Mouse (Mus musculus): ENCODE data around the gene Mtfr1l. TPM values are rescaled to one million over a fixed set of nuclear protein-coding genes. Genes with fewer than 3 reads are reported as not detected.

Gene Mtfr1l
- 85.5 and 88.3 TPM in 2 replicates for polyA plus RNA-seq (2011; ENCODE audit: insufficient read length, low read depth, missing spikeins)

- H3K27ac ChIP-seq (ENCODE audit: insufficient read depth, low read length), result peak within 1 kb of the TSS; percentile 45
- H3K4me1 ChIP-seq (ENCODE audit: control insufficient read depth, insufficient read depth, low read length), result peaks cover 4% of the 10 kb centered on the region; the same call in 1 of the 2 replicates
- TF ChIP-seq CTCF (IDR thresholded peaks at IDR 0.05; ENCODE audit: borderline replicate concordance, insufficient read depth, low read length), result no peak
- peak; percentile 74 for TF ChIP-seq POLR2A (IDR thresholded peaks at IDR 0.05; ENCODE audit: low read depth, low read length)
- peak within 1 kb of the TSS; percentile 70 for H3K4me3 ChIP-seq (ENCODE audit: insufficient read depth, low read length)
Observed at GRCm38 (mm10) chr4:134534932-134535786, at the start of gene Mtfr1l. Gene Mtfr1l, minus strand, starts transcription at chr4:134535387.

GRCm38 (mm10) chr4:134583513-134583912, 48.3 kb upstream of the Mtfr1l start:
- H3K27ac ChIP-seq (ENCODE audit: insufficient read depth, low read length), result no peak overlapping the region
- H3K4me1 ChIP-seq (ENCODE audit: control insufficient read depth, insufficient read depth, low read length), result peaks cover 7% of the 10 kb centered on the region
- TF ChIP-seq POLR2A (IDR thresholded peaks at IDR 0.05; ENCODE audit: low read depth, low read length), result no peak
- peak; percentile 32; the same call in 1 of the 2 replicates for TF ChIP-seq CTCF (IDR thresholded peaks at IDR 0.05; ENCODE audit: borderline replicate concordance, insufficient read depth, low read length)
- H3K4me3 ChIP-seq (ENCODE audit: insufficient read depth, low read length), result no peak overlapping the region

DNA sequence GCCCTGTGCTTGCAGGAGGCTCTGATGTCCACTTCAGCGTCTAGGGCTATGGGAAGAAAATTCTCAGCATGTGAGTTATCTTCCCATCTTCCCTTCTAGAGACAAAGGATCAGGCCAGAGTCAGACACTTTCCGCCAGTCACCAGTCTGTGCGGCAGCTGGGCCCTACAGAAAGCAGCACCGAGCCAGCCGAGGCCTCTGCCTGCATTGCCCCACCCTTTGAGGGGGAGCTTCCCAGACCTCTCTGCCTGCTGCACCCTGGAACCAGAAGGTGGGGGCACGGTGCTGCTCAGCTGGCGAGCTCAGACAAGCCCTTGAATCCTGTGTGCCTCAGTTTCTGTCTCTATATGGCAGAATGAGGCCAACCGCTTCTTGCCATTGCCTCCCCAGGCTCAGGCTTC, 46.2 kb upstream of the Mtfr1l start:
- Histone ChIP-seq H3K4me3 (ENCODE audit: insufficient read depth, low read length) (no peak overlapping the region), H3K27ac (ENCODE audit: insufficient read depth, low read length) (no peak overlapping the region), H3K4me1 (ENCODE audit: control insufficient read depth, insufficient read depth, low read length) (peaks cover 12% of the 10 kb centered on the region)
- TF ChIP-seq POLR2A (IDR thresholded peaks at IDR 0.05; ENCODE audit: low read depth, low read length), result no peak
- TF ChIP-seq CTCF (IDR thresholded peaks at IDR 0.05; ENCODE audit: borderline replicate concordance, insufficient read depth, low read length), result no peak

GRCm38 (mm10) chr4:134580351-134581148, 45.4 kb upstream of the Mtfr1l start:
- H3K4me1 ChIP-seq (ENCODE audit: control insufficient read depth, insufficient read depth, low read length), result peaks cover 12% of the 10 kb centered on the region
- H3K27ac ChIP-seq (ENCODE audit: insufficient read depth, low read length), result no peak overlapping the region
- H3K4me3 ChIP-seq (ENCODE audit: insufficient read depth, low read length), result no peak overlapping the region
- TF ChIP-seq CTCF (IDR thresholded peaks at IDR 0.05; ENCODE audit: borderline replicate concordance, insufficient read depth, low read length), result no peak
- TF ChIP-seq POLR2A (IDR thresholded peaks at IDR 0.05; ENCODE audit: low read depth, low read length), result no peak

DNA sequence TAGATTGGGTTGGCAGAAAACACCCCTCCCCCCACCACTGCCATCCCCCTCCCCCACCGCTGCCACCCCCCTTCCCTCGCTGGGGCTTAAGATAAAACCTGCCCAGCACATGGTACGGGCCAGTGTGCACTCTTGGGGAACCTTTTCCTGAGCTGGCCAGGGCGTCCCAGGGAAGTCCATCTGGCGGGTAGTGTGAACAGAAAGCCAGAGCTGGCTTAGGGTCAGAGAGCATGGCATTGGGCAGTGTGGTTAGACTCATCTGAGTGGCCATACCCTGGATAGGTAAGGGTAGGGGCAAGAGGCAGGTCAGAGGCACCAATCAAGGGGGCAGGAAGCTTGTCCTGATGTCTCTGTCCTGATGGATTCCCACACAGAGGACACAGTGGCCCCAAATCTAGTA, 44.4 kb upstream of the Mtfr1l start:
- H3K4me1 ChIP-seq (ENCODE audit: control insufficient read depth, insufficient read depth, low read length), result peaks cover 12% of the 10 kb centered on the region
- no peak overlapping the region for H3K4me3 ChIP-seq (ENCODE audit: insufficient read depth, low read length)
- TF ChIP-seq POLR2A (IDR thresholded peaks at IDR 0.05; ENCODE audit: low read depth, low read length) (no peak), CTCF (IDR thresholded peaks at IDR 0.05; ENCODE audit: borderline replicate concordance, insufficient read depth, low read length) (no peak)
- no peak overlapping the region; the same call in 1 of the 2 replicates for H3K27ac ChIP-seq (ENCODE audit: insufficient read depth, low read length)

DNA sequence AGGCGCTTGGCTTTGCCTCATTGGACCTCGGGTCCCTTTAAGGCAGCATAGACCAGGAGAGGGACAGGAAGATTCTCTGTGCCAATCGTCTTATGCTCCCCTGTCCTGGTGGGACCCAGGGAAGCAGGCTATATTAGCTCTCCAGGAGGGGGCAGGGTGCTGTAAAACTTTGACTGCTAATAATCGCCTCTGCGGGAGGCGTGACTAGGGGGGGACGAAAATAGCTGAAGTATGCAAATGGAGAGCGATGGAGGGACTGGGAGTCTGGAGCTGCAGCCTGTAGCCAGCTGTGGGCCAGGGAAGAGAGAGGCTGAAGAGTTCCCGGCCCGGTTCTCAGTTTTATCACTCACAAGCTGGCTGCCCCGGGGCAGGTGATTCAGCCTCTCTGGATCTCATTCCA, 44.0 kb upstream of the Mtfr1l start:
- Histone ChIP-seq H3K4me1 (ENCODE audit: control insufficient read depth, insufficient read depth, low read length) (peaks cover 12% of the 10 kb centered on the region), H3K27ac (ENCODE audit: insufficient read depth, low read length) (peak overlapping the region; percentile 42; the same call in 1 of the 2 replicates), H3K4me3 (ENCODE audit: insufficient read depth, low read length) (no peak overlapping the region)
- no peak for TF ChIP-seq POLR2A (IDR thresholded peaks at IDR 0.05; ENCODE audit: low read depth, low read length)
- no peak for TF ChIP-seq CTCF (IDR thresholded peaks at IDR 0.05; ENCODE audit: borderline replicate concordance, insufficient read depth, low read length)

DNA sequence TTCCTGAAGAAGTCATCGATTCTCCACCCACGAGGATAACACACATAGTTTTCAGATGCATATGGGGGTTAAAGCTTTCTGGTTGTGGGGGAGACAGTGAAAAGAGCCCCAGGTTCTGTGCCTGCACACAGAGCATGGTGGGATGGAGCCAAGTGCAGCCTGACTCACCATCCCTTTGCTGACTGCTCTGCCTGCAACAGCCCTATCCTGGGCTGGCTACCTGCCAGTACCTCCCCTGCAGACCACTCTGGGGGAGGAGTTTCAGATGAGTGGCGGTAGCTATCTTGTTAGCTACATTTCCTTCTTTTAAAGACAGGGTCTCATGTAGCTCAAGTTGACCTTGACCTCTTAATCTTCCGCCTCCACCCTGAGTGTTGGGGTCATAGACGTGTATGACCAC, 43.2 kb upstream of the Mtfr1l start:
- no peak for TF ChIP-seq POLR2A (IDR thresholded peaks at IDR 0.05; ENCODE audit: low read depth, low read length)
- TF ChIP-seq CTCF (IDR thresholded peaks at IDR 0.05; ENCODE audit: borderline replicate concordance, insufficient read depth, low read length), result no peak

GRCm38 (mm10) chr4:134577281-134577680, 42.1 kb upstream of the Mtfr1l start:
- H3K27ac ChIP-seq (ENCODE audit: insufficient read depth, low read length), result no peak overlapping the region
- peaks cover 12% of the 10 kb centered on the region for H3K4me1 ChIP-seq (ENCODE audit: control insufficient read depth, insufficient read depth, low read length)
- no peak overlapping the region for H3K4me3 ChIP-seq (ENCODE audit: insufficient read depth, low read length)
- TF ChIP-seq POLR2A (IDR thresholded peaks at IDR 0.05; ENCODE audit: low read depth, low read length) (no peak), CTCF (IDR thresholded peaks at IDR 0.05; ENCODE audit: borderline replicate concordance, insufficient read depth, low read length) (no peak)

More for the DNA sequence above, 43.2 kb upstream of the Mtfr1l start:
- Histone ChIP-seq H3K4me3 (ENCODE audit: insufficient read depth, low read length) (no peak overlapping the region), H3K27ac (ENCODE audit: insufficient read depth, low read length) (peak overlapping the region; percentile 42; the same call in 1 of the 2 replicates), H3K4me1 (ENCODE audit: control insufficient read depth, insufficient read depth, low read length) (peaks cover 12% of the 10 kb centered on the region)

DNA sequence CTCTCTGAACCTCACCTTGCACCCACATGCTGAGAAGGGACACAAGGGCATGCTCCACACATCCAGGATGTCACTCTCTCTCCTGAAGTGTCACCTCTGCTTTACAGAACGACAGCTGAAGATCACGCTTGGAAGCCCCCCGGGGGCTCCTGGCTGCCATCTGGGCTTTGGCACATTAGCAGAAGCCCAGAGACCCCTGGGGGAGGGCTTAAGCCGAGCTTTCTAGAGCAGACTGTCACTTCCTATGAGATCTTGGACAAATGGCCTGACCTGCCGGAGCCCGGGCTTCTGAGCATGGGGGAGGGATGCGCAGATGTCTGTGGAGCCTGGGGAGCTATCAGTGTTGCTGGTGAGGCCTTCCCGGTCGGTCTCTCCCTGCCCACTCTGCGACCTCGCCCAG, 40.3 kb upstream of the Mtfr1l start:
- no peak for TF ChIP-seq POLR2A (IDR thresholded peaks at IDR 0.05; ENCODE audit: low read depth, low read length)
- no peak for TF ChIP-seq CTCF (IDR thresholded peaks at IDR 0.05; ENCODE audit: borderline replicate concordance, insufficient read depth, low read length)
- Histone ChIP-seq H3K27ac (ENCODE audit: insufficient read depth, low read length) (no peak overlapping the region), H3K4me1 (ENCODE audit: control insufficient read depth, insufficient read depth, low read length) (peaks cover 12% of the 10 kb centered on the region), H3K4me3 (ENCODE audit: insufficient read depth, low read length) (no peak overlapping the region)

Measured in embryonic fibroblast, embryonic 13.5 days (primary cell).